Mouse (Mus musculus): Measurements from ENCODE around the gene Lyrm1.
A peak's percentile ranks its signal among the peaks of the same experiment; 100 is the strongest.

Lyrm1 gene

GRCm38 (mm10) chr7:119887887-119888286 is 7.8 kb upstream of the Lyrm1 start:
- no peak for DNase-seq (ENCODE audit: low spot score in 2 of 2)

GRCm38 (mm10) chr7:119892198-119892597 is 3.5 kb upstream of the Lyrm1 start:
- no peak for DNase-seq (ENCODE audit: low spot score in 2 of 2)

- no peak for DNase-seq (ENCODE audit: low spot score in 2 of 2)
Measured at GRCm38 (mm10) chr7:119892742-119893141, 2.9 kb upstream of the Lyrm1 start.

DNA sequence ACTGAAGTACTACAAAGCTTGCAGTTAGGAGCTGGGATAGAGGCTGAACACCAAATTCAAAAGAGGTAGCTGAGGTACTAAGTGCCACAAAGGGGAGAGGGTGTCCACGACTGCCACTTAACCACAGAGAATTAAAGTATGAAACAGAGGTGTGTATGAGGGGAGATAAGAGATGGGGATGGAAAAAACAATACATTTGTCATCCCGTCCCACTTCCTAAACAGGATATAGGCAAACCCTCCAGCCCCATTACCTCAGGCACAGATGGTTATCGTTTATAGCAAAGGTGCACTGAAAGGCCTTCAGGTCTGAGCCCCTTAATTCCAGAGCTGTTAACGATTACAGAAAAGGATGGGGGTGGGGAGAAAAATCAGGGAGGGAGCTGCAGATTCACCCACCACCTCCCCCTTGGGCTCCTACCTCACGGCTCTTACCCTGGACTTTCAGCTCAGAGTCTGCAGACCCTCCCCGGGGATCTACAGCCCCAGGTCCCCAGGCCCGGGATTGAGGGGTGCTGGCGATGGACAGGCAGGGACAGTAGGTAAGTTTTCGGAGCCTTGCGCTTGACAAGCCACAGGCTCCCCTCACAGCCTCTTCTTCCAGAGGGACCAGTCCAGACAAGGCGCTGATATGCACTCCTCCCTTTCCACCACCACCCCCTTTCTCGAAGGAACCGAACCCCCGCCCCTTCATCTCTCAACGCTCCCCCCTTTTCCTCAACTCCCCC is 680 bp upstream of the Lyrm1 start:
- DNase-seq (ENCODE audit: low spot score in 2 of 2) = peak in 1 of 2 experiments; percentile 4

GRCm38 (mm10) chr7:119897521-119898109 is 2.0 kb downstream of the Lyrm1 start:
- no peak for DNase-seq (ENCODE audit: low spot score in 2 of 2)

- DNase-seq (ENCODE audit: low spot score in 2 of 2) = no peak
Measured at GRCm38 (mm10) chr7:119898247-119898856, 2.7 kb downstream of the Lyrm1 start.

DNA sequence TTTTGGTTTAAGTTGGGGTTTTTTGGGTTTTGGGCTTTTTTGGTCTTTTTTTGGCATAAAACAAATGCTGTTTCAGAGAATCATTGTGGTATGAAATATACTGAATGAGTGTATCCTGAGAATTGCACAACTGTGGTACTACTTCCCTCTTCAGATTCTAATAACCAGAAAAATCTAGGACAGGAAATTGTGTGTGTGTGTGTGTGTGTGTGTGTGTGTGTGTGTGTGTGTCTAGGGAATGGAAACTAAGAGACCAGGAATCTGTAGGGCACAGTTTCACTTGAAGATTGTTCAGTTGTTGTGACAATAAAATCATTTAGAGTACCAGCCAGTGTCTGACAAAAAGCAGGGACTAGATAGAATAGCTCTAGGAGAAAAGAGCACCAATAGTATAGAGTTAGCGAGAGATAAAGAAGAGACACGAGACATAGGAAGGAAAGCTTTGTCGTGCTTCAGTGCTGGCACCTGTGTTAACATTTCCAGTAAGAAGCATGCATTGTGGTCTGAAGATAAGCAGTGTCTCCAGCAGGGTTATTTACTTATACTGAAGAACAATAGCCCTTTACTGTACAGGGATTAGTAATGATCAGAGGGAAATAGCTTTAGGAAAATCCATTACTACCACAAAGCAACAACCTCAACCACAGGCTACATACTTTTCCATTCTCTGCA is 3.9 kb downstream of the Lyrm1 start:
- no peak for DNase-seq (ENCODE audit: low spot score in 2 of 2)

GRCm38 (mm10) chr7:119906523-119907215 is 11.0 kb downstream of the Lyrm1 start:
- no peak for DNase-seq (ENCODE audit: low spot score in 2 of 2)

DNA sequence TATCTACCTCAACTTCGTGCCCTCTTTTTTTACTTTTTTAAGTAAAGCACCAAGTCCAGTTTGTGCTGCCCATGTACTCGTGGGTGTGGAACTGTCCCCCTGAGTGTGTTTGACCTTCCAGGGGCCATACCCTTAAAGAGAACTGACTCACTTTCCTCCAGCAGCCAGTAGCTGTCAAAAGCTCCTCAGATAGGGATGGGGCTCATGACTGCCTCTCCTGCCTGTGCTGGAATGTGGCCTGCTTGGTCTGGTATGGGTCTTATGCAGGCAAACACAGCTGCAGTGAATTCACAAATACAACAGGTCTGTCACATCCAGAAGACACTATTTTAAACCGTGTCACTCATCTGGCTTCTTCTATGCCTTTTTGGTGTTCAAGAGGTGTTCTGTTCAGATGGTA is 16.1 kb downstream of the Lyrm1 start:
- DNase-seq (ENCODE audit: low spot score in 2 of 2) = no peak

- no peak for DNase-seq (ENCODE audit: low spot score in 2 of 2)
Measured at GRCm38 (mm10) chr7:119920457-119920856, 24.8 kb downstream of the Lyrm1 start.

GRCm38 (mm10) chr7:119921054-119921453 is 25.4 kb downstream of the Lyrm1 start:
- DNase-seq (ENCODE audit: low spot score in 2 of 2) = no peak

DNA sequence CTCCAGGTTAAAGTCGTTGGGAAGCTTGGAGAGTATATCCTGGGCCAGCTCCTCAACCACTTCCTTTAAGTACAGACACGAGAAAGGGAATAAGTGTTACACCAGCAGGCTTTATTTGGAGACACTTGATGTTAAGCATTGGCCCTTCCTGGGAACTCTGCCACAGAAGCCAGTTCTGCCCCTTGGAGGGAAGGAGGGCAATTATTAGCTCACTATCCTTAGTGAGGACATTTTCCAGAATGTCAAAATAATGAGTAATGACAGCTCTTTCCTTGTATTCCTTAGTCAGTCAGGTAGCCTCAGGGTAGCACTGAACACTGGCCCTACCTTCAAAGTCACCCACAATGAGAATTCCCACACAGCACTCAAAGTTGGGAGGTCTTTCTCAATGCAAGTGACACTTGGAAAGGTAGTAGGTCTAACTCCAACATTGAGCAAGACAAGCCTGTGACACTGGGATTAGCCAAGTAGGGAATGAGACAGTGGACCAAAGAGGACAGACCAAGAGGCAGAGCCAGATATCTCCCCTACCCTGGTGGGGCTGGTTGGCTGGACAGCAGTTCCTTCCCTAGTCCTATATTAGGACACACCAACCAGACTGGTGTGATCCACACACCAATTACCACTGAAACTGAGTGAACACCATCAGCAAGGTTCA is 33.3 kb downstream of the Lyrm1 start:
- DNase-seq (ENCODE audit: low spot score in 2 of 2) = no peak

- no peak for DNase-seq (ENCODE audit: low spot score in 2 of 2)
Measured at GRCm38 (mm10) chr7:119936321-119936720, 40.7 kb downstream of the Lyrm1 start.

- no peak for DNase-seq (ENCODE audit: low spot score in 2 of 2)
Measured at GRCm38 (mm10) chr7:119937036-119937435, 41.4 kb downstream of the Lyrm1 start.

GRCm38 (mm10) chr7:119941569-119941968 is 45.9 kb downstream of the Lyrm1 start:
- no peak for DNase-seq (ENCODE audit: low spot score in 2 of 2)

- no peak for DNase-seq (ENCODE audit: low spot score in 2 of 2)
Measured at GRCm38 (mm10) chr7:119954047-119954446, 58.4 kb downstream of the Lyrm1 start.

GRCm38 (mm10) chr7:119957421-119957820 is 61.8 kb downstream of the Lyrm1 start:
- DNase-seq (ENCODE audit: low spot score in 2 of 2) = no peak

DNA sequence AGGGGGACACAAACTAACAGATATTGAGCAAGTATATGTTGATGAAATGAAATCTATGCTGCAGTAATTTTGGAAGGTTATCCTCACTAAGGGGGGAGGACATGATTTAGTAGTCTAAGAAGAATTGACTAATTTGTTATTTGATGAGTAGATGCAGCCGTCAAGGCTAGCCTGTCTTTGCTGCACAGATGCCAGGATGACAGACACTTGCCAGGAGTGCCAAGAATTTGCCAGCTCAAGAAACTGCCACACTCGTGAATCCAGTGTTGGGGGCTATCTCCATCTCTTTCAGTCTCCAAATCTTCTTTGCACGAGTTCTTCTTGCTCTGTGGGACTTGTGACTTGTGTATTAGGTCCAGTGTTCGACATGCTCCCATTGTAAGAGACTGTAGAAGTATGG is 63.4 kb downstream of the Lyrm1 start:
- no peak for DNase-seq (ENCODE audit: low spot score in 2 of 2)

GRCm38 (mm10) chr7:119959491-119959890 is 63.8 kb downstream of the Lyrm1 start:
- DNase-seq (ENCODE audit: low spot score in 2 of 2) = no peak

DNA sequence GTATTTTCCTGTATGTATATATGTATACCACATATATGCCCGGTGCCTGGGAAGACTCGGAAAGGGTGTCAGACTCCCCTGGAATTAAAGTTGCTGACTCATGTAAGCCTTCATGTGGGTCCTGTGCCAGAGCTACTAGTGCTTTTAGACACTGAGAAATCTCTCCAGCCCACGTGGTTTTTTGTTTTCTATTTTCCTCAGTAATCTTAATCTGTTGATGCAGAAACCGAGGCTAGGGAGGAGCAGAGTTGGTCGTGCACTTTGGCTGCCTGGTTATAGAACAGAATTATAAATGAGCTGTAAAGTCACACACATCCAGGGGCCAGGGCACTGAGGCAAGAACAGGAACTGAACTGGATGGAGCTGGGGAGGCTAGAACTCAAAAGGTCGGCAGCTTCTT is 64.3 kb downstream of the Lyrm1 start:
- DNase-seq (ENCODE audit: low spot score in 2 of 2) = no peak

- DNase-seq (ENCODE audit: low spot score in 2 of 2) = no peak
Measured at GRCm38 (mm10) chr7:119960546-119960945, 64.9 kb downstream of the Lyrm1 start.

Measured in spleen, postnatal 36 days (tissue).